ENCODE assay signal across 22 mouse cellular contexts in the genomic region with DNA sequence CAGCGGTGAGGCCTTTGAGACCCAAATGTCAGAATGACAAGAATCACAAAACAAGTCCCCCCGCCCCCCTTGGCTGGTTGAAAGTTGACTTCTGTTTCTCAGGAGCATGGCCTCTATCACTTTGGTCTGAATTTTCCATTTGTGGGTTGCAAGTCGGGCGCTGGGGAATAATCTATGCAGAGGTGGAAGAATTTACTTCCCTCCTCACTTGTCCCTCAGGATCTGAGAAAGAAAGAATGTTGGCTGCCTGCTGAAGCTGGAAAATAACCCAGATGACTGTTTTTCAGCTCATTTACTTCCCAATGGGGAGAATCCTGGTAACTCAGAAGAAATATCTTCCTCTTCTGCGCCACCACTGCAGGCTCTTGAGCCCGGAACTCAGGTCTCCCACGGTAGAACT. TPM values are rescaled to one million over a fixed set of nuclear protein-coding genes. Genes with fewer than 3 reads are reported as not detected.
DNase-seq lines count a peak whose midpoint lies in the region; ATAC-seq and TF ChIP-seq lines count a peak whose summit lies in the region.
"Had no signal": no experiment of that assay in that cellular context is flagged by ENCODE, and none has a peak within 500 bp of the region (broad histone marks: within the 10 kb centered on the region; RNA-seq: fewer than 3 reads in every experiment).

No protein-coding gene starts in this region.

- TF ChIP-seq CTCF in CH12.LX (conservative IDR thresholded peaks at IDR 0.05 in 1 of 2, IDR thresholded peaks at IDR 0.05 in 1 of 2; ENCODE audit: low read depth in 2 of 2, low read length in 2 of 2) = no peak

- no peak for ATAC-seq in embryonic facial prominence, embryonic 14.5 days (ENCODE audit: low read depth)
- ATAC-seq: CD4-positive, CD25-positive, alpha-beta regulatory T cell, adult 4 months; forebrain, embryonic 15.5 days; inflammation-experienced regulatory T-cells, adult 6 months; intestine, postnatal 0 days had no signal

- peak; percentile 33 for DNase-seq in embryonic facial prominence, embryonic 14.5 days (ENCODE audit: low spot score)
- DNase-seq in embryonic facial prominence, embryonic 10.5 days (ENCODE audit: low spot score) = no peak
- peak; percentile 10 for DNase-seq in heart, postnatal 4 days
- DNase-seq in heart, adult 8-10 months (ENCODE audit: low spot score) = no peak
- DNase-seq in CH12.LX (ENCODE audit: extremely low read depth) = peak; percentile 3
- DNase-seq in gastrocnemius, postnatal 14 days = peak; percentile 9
- DNase-seq in frontal cortex, postnatal 10 days (ENCODE audit: low spot score in 2 of 2) = no peak
- DNase-seq in kidney, postnatal 10 days = no peak
- DNase-seq: adrenal gland, postnatal 14 days; B cell, adult 2 months; cerebellum, adult 11-12 months; cerebellum, adult 9-10 months; cerebellum, postnatal 25 days; kidney, adult 9 months had no signal

- 0 out of 2 replicates have a peak, but pooled peaks cover under 1% of the 10 kb centered on the region for H3K27me3 ChIP-seq in embryonic facial prominence, embryonic 14.5 days (replicated peaks; ENCODE audit: control insufficient read depth, insufficient read depth, low read length)
- no peaks in the 10 kb centered on the region for H3K27me3 ChIP-seq in embryonic facial prominence, embryonic 10.5 days (replicated peaks; ENCODE audit: low read depth, poor library complexity, severe bottlenecking)
- no peaks in the 10 kb centered on the region for H3K27me3 ChIP-seq in CH12.LX (replicated peaks)
- H3K27me3 ChIP-seq: forebrain, embryonic 15.5 days; hindbrain, embryonic 15.5 days had no signal

- no peaks in the 10 kb centered on the region for H3K79me2 ChIP-seq in CH12.LX (replicated peaks; ENCODE audit: control insufficient read depth, extremely low read depth, insufficient read depth, poor library complexity, severe bottlenecking)

- no peaks in the 10 kb centered on the region for H3K4me1 ChIP-seq in embryonic facial prominence, embryonic 14.5 days (ENCODE audit: control insufficient read depth, insufficient read depth, low read length)
- no peaks in the 10 kb centered on the region for H3K4me1 ChIP-seq in embryonic facial prominence, embryonic 10.5 days
- H3K4me1 ChIP-seq in CH12.LX (ENCODE audit: control insufficient read depth in 1 of 2, insufficient read depth in 2 of 2) = peaks cover 0 to 19% of the 10 kb centered on the region in 2 experiments; a peak in 2 of 4 replicates
- H3K4me1 ChIP-seq: hindbrain, embryonic 10.5 days had no signal

- H3K4me2 ChIP-seq in embryonic facial prominence, embryonic 14.5 days (ENCODE audit: low read depth, low read length) = no peak overlapping the region
- no peak overlapping the region for H3K4me2 ChIP-seq in CH12.LX (ENCODE audit: insufficient read depth, low read depth, poor library complexity, severe bottlenecking)
- H3K4me2 ChIP-seq: forebrain, embryonic 15.5 days; hindbrain, embryonic 15.5 days had no signal

- no peak overlapping the region for H3K9ac ChIP-seq in embryonic facial prominence, embryonic 14.5 days (ENCODE audit: low read depth, low read length)
- H3K9ac ChIP-seq in CH12.LX (ENCODE audit: insufficient read depth, low read depth) = no peak overlapping the region
- H3K9ac ChIP-seq: forebrain, embryonic 15.5 days; hindbrain, embryonic 15.5 days had no signal

- H3K27ac ChIP-seq in embryonic facial prominence, embryonic 14.5 days (replicated peaks; ENCODE audit: low read depth, low read length) = no peak overlapping the region
- H3K27ac ChIP-seq in embryonic facial prominence, embryonic 10.5 days (replicated peaks) = no peak overlapping the region
- no peak overlapping the region for H3K27ac ChIP-seq in CH12.LX (ENCODE audit: insufficient read depth, low read depth)
- H3K27ac ChIP-seq: forebrain, embryonic 15.5 days; heart, adult 2 months; hindbrain, embryonic 10.5 days; hindbrain, embryonic 15.5 days had no signal

- intact Hi-C loops in gastrocnemius, postnatal 14 days (cut with DNase I; ENCODE audit: low total_unique reads) = no loop called here

- dilution Hi-C loops in CH12.LX (cut with MboI; ENCODE audit: extremely low pct_ligation_motif_present, extremely low pct_unique_long_range_greater_than_20kb, low sequenced_read_pairs) = no loop called here

- WGBS in embryonic facial prominence, embryonic 14.5 days = 75% methylated on average over 7 of the region's 7 CpGs
- WGBS in embryonic facial prominence, embryonic 10.5 days = 82% methylated on average over 7 of the region's 7 CpGs

- no peak overlapping the region for H3K4me3 ChIP-seq in embryonic facial prominence, embryonic 14.5 days (ENCODE audit: low read depth, low read length)
- H3K4me3 ChIP-seq in embryonic facial prominence, embryonic 10.5 days = no peak overlapping the region
- no peak overlapping the region for H3K4me3 ChIP-seq in CH12.LX (replicated peaks in 1 of 3; ENCODE audit: low read depth in 2 of 3, low read length in 2 of 3, poor library complexity in 1 of 3)
- H3K4me3 ChIP-seq: forebrain, embryonic 15.5 days; heart, adult 2 months; hindbrain, embryonic 10.5 days; hindbrain, embryonic 15.5 days had no signal

- TF ChIP-seq RAD21 in CH12.LX (IDR thresholded peaks at IDR 0.05; ENCODE audit: low read depth, low read length) = no peak

- no peaks in the 10 kb centered on the region for H3K36me3 ChIP-seq in embryonic facial prominence, embryonic 14.5 days (ENCODE audit: control insufficient read depth, insufficient read depth, low read length)
- no peaks in the 10 kb centered on the region for H3K36me3 ChIP-seq in embryonic facial prominence, embryonic 10.5 days (replicated peaks)
- H3K36me3 ChIP-seq in CH12.LX (replicated peaks in 1 of 2; ENCODE audit: control insufficient read depth in 1 of 2, insufficient read depth in 1 of 2, low read length in 1 of 2) = no peaks in the 10 kb centered on the region

- in situ Hi-C loops in CH12.LX (cut with MboI; ENCODE audit: low pct_ligation_motif_present, low pct_unique_long_range_greater_than_20kb, low sequenced_read_pairs) = no loop called here

- H3K9me3 ChIP-seq in embryonic facial prominence, embryonic 14.5 days (ENCODE audit: control insufficient read depth, low read length) = no peaks in the 10 kb centered on the region
- no peaks in the 10 kb centered on the region for H3K9me3 ChIP-seq in embryonic facial prominence, embryonic 10.5 days
- H3K9me3 ChIP-seq in CH12.LX (replicated peaks; ENCODE audit: low read length) = no peaks in the 10 kb centered on the region
- H3K9me3 ChIP-seq: forebrain, embryonic 15.5 days; hindbrain, embryonic 10.5 days; hindbrain, embryonic 15.5 days had no signal

- TF ChIP-seq POLR2A in CH12.LX (IDR thresholded peaks at IDR 0.05; ENCODE audit: low read depth, low read length) = no peak

- TF ChIP-seq EP300 in CH12.LX (IDR thresholded peaks at IDR 0.05; ENCODE audit: low read length) = no peak

TF ChIP-seq in CH12.LX, 34 proteins besides CTCF, POLR2A, EP300 and RAD21:
- TF ChIP-seq MAX (IDR thresholded peaks at IDR 0.05; ENCODE audit: low read length) (no peak), GABPA (IDR thresholded peaks at IDR 0.05; ENCODE audit: insufficient replicate concordance, low read depth, low read length) (no peak), ELF1 (IDR thresholded peaks at IDR 0.05; ENCODE audit: low read depth, low read length) (no peak), PAX5 (IDR thresholded peaks at IDR 0.05; ENCODE audit: low read length) (no peak), IRF4 (IDR thresholded peaks at IDR 0.05; ENCODE audit: low read depth, low read length) (no peak), MYC (IDR thresholded peaks at IDR 0.05; ENCODE audit: low read depth, low read length) (no peak), NELFE (IDR thresholded peaks at IDR 0.05; ENCODE audit: low read depth, low read length) (no peak), MAZ (IDR thresholded peaks at IDR 0.05; ENCODE audit: low read depth, low read length) (no peak), E2F4 (IDR thresholded peaks at IDR 0.05; ENCODE audit: insufficient replicate concordance, low read depth, low read length) (no peak), ZKSCAN1 (IDR thresholded peaks at IDR 0.05; ENCODE audit: borderline replicate concordance, low read depth, low read length) (no peak), HCFC1 (IDR thresholded peaks at IDR 0.05; ENCODE audit: low read depth, low read length) (no peak)

RNA-seq across cellular contexts. Expression of a gene that starts 5.5 kb away (rescaled TPM):
- polyA plus RNA-seq in embryonic facial prominence, embryonic 14.5 days (2014; fragmentation: Nextera tagmentation; extraction: Ambion mirVana) = 5.8 and 7.0 TPM in 2 replicates
- polyA plus RNA-seq in embryonic facial prominence, embryonic 10.5 days (2016; fragmentation: Nextera tagmentation; extraction: Ambion mirVana) = 9.9 and 10.0 TPM in 2 replicates
- under 1 TPM; 0.52 to 0.64 TPM for total RNA-seq in heart, postnatal 4 days (2021)
- total RNA-seq in heart, adult 8-10 months (2022) = under 1 TPM in 3 of 4 experiments, not detected in 1; 0.19 to 0.60 (median 0.19) TPM
- total RNA-seq in CH12.LX (2012; rRNA removed) (not detected in 2 replicates), CH12.LX (2014; rRNA removed) (not detected in 2 replicates)
- not detected in 2 replicates for polyA plus RNA-seq in CH12.LX (2012; ENCODE audit: insufficient read length, low read depth)
- total RNA-seq in gastrocnemius, postnatal 14 days (2021) = 1 to 10 TPM; 3.3 TPM
- total RNA-seq: MEL had no signal
- polyA plus RNA-seq: CD4-positive, CD25-positive, alpha-beta regulatory T cell, adult 4 months; inflammation-experienced regulatory T-cells, adult 6 months had no signal

RNA-seq across cellular contexts. Expression of a gene that starts 52.8 kb away (rescaled TPM):
- polyA plus RNA-seq in embryonic facial prominence, embryonic 14.5 days (2014; fragmentation: Nextera tagmentation; extraction: Ambion mirVana) = 44.6 and 48.3 TPM in 2 replicates
- 13.6 and 16.5 TPM in 2 replicates for polyA plus RNA-seq in embryonic facial prominence, embryonic 10.5 days (2016; fragmentation: Nextera tagmentation; extraction: Ambion mirVana)
- total RNA-seq in heart, postnatal 4 days (2021) = 10 to 100 TPM; 12.8 to 13.2 TPM
- 10 to 100 TPM in 2 of 4 experiments, 1 to 10 TPM in 2; 7.6 to 11.7 (median 9.2) TPM for total RNA-seq in heart, adult 8-10 months (2022)
- total RNA-seq in CH12.LX (2012; rRNA removed) = 16.2 and 18.6 TPM in 2 replicates
- 14.2 and 18.1 TPM in 2 replicates for total RNA-seq in CH12.LX (2014; rRNA removed)
- 10.4 and 11.7 TPM in 2 replicates for polyA plus RNA-seq in CH12.LX (2012; ENCODE audit: insufficient read length, low read depth)
- total RNA-seq in gastrocnemius, postnatal 14 days (2021) = 1 to 10 TPM; 5.9 to 8.7 TPM
- total RNA-seq: MEL had no signal

Comparison
In these comparisons a context has a peak if more than half of its experiments do, and no peak if none do; other contexts are left out.
1. DNase-seq: peak in embryonic facial prominence, embryonic 14.5 days (single experiment), heart, postnatal 4 days (single experiment), CH12.LX (single experiment) and gastrocnemius, postnatal 14 days (single experiment); none in embryonic facial prominence, embryonic 10.5 days (single experiment), heart, adult 8-10 months (single experiment), frontal cortex, postnatal 10 days (0 of 2) and kidney, postnatal 10 days (single experiment).